Mouse (Mus musculus) cortical plate, adult 2 months (tissue): Measurements from ENCODE around the gene Fam47e. TPM values are rescaled to one million over a fixed set of nuclear protein-coding genes. Genes with fewer than 3 reads are reported as not detected.

ENCODE experiments used
- H3K27ac ChIP-seq: fragments of 200-500 bp; 2 replicates; pipeline ENCODE4 v1.5.1; 2012; ENCODE audit warnings: low read length, control low read depth, inconsistent platforms; ENCODE audit not compliant: insufficient read depth
- H3K4me1 ChIP-seq: fragments of 200-500 bp; 2 replicates; pipeline ENCODE4 v1.6.1; 2011; ENCODE audit warnings: low read length; ENCODE audit not compliant: control insufficient read depth, insufficient read depth
- H3K4me3 ChIP-seq: fragments of 200-500 bp; 2 replicates; pipeline ENCODE4 v1.5.1; 2011; ENCODE audit warnings: mild to moderate bottlenecking, low read length, control low read depth; ENCODE audit not compliant: insufficient read depth
- CTCF ChIP-seq: fragments of 200-500 bp; IDR thresholded peaks from 2 replicates; pipeline ENCODE4 v1.5.1; 2011; ENCODE audit warnings: mild to moderate bottlenecking, control low read depth, low read length; ENCODE audit not compliant: insufficient read depth; ENCODE audit errors: extremely low read depth
- POLR2A ChIP-seq: fragments of 200-500 bp; IDR thresholded peaks from 2 replicates; pipeline ENCODE4 v1.6.1; 2011; ENCODE audit warnings: mild to moderate bottlenecking, low read length, control low read depth; ENCODE audit not compliant: insufficient read depth; ENCODE audit errors: extremely low read depth
- polyA plus RNA-seq: library from polyadenylated mRNA; depleted of rRNA; stranded (reverse); fragments of >200 nt; gene quantifications from 2 replicates; pipeline ENCODE4 v1.2.3, GENCODE M21; 2012; rRNA removed

Gene Fam47e
- polyA plus RNA-seq, 1 experiment: 0.84 TPM

- no peaks in the 10 kb centered on the region for H3K4me1 ChIP-seq
- TF ChIP-seq CTCF: no peak
- TF ChIP-seq POLR2A: no peak
- no peak overlapping the region for H3K4me3 ChIP-seq
These were observed 80.0 kb downstream of the Fam47e start for GRCm38 (mm10) chr5:92634916-92635315.

DNA sequence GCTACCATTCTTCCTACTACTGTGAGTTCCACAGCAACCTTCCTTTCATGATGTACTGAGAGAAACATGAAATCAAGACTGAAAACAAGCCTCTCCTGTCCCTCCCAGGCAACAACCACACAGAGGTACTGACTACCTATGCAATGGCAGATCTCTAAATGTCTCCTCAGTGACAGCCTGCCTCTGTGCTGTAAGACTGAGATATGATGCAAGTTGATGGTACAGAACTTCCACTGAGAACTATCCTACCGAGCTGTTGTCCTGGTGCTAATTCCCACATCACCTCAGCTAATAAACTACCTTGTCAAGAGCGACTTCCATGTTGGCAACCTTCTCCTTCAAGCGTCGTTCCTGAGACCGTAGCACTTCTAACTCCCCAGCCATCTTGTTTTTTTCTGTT is 81.0 kb downstream of the Fam47e start:
- no peaks in the 10 kb centered on the region for H3K4me1 ChIP-seq
- no peak overlapping the region for H3K27ac ChIP-seq
- no peak for TF ChIP-seq POLR2A
- TF ChIP-seq CTCF: no peak
- no peak overlapping the region for H3K4me3 ChIP-seq

More at GRCm38 (mm10) chr5:92634916-92635315, 80.0 kb downstream of the Fam47e start:
- no peak overlapping the region for H3K27ac ChIP-seq

DNA sequence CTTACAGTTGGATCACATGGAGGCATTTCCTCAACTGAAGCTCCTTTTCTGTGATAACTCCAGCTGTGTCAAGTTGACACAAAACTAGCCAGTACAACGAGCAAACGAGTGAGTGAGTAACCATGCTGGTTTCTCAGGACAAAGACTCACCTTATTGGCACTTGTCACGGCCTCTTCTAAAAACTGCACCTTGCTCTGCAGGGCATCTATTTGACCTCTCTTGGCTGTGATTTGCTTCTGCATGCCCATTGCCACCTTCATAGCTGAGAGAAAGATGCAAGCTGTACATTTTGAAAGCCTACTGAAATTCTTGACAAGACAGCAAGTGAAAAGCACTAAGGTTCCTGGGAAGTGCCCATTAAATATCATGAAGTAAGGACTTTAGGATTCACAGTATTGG is 86.0 kb downstream of the Fam47e start:
- Histone ChIP-seq H3K27ac (no peak overlapping the region), H3K4me3 (no peak overlapping the region), H3K4me1 (no peaks in the 10 kb centered on the region)
- TF ChIP-seq POLR2A (no peak), CTCF (no peak)

Other genes starting within 250 kb of the Fam47e start
- 11.8 and 13.8 TPM in 2 replicates for gene Sdad1, start 244.6 kb upstream of the Fam47e start, polyA plus RNA-seq
- not detected in 2 replicates for gene Cxcl9, start 227.0 kb upstream of the Fam47e start, polyA plus RNA-seq
- 13.8 and 15.2 TPM in 2 replicates for gene Art3, start 223.2 kb upstream of the Fam47e start, polyA plus RNA-seq
- 0.40 and 1.1 TPM in 2 replicates for gene Cxcl10, start 206.2 kb upstream of the Fam47e start, polyA plus RNA-seq
- 22.4 and 26.0 TPM in 2 replicates for gene Nup54, start 119.8 kb upstream of the Fam47e start, polyA plus RNA-seq
- gene Scarb2, start 48.2 kb upstream of the Fam47e start, polyA plus RNA-seq: 63.7 and 66.4 TPM in 2 replicates
- 0.96 and 1.1 TPM in 2 replicates for gene Stbd1, start 48.0 kb downstream of the Fam47e start, polyA plus RNA-seq
- 0.38 and 0.65 TPM in 2 replicates for gene Ccdc158, start 120.2 kb downstream of the Fam47e start, polyA plus RNA-seq
- gene Shroom3, start 128.4 kb downstream of the Fam47e start, polyA plus RNA-seq: 1.9 and 2.0 TPM in 2 replicates